Mouse (Mus musculus): ENCODE data around the gene Rhd. TPM values are rescaled to one million over a fixed set of nuclear protein-coding genes. Genes with fewer than 3 reads are reported as not detected.
A peak's percentile ranks its signal among the peaks of the same experiment; 100 is the strongest.

Gene Rhd
- polyA plus RNA-seq, 1 experiment from 2014 or later: 12.5 TPM

DNA sequence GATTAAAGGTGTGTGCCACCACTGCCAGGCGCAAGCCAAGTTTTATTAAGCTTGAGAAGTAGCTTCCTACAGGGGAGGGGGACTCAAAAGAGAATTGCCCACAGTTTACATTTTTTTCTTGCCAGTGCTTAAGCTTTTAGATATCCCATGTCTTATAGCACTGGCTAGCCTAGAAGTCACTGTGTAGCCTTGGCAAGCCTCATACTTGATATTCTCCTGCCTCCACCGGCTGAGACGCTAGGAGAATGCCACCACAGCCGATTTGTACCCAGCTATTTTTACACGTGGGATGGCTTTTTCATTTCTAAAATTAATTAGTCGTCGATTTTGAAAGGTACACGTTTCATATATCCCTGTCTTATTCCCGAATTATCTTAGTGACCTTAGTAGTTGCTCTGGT is 65.9 kb downstream of the Rhd start:
- 27% methylated on average over 9 of the region's 9 CpGs for WGBS
- peaks cover 32% of the 10 kb centered on the region for H3K4me1 ChIP-seq (replicated peaks)
- H3K4me3 ChIP-seq: peak overlapping the region; percentile 87
- H3K27me3 ChIP-seq (ENCODE audit: insufficient read depth, poor library complexity, severe bottlenecking): no peaks in the 10 kb centered on the region
- H3K9me3 ChIP-seq: no peaks in the 10 kb centered on the region
- peaks cover 66% of the 10 kb centered on the region for H3K36me3 ChIP-seq
- peak overlapping the region; percentile 50; the same call in 1 of the 2 replicates for H3K27ac ChIP-seq
- no peak for DNase-seq (ENCODE audit: low spot score)

DNA sequence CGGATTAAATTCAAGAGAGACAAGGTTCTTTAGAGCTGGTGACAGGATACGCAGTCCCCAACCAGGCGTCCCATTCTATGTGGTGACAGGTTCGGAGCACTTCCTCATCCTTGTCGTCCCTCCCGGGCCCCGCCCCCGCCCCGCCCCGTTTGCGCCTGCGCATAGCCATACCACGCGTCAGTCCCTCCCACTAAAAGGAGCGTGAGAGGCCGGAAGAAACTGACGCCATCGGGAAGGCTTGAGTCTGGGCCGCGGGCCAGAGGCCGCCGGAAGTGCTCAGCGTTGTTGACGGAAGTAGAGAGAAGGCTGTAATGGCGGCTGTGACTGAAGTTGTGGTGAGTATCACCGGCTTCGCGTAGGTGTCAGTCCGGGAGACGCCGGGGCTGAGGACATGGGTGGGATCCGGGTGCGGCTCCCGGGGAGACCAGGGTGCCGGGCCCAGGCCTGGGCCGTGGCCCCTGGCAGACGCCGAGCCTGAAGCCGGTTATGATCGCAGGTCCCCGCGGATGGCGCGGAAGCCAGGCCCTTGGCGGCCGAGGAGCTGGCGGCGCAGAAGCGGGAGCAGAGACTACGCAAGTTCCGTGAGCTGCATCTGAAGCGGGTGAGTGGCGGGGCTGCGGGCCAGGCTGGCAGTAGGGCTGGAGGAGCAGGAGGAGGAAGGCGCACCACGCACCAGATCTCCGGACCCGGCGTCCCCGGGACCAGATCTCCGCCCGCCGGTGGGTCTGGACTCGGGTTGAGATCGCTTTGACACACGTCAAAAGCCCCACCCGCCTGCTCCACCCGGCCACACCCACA is 66.5 kb downstream of the Rhd start, which contains the start of gene Syf2:
TSS of gene Syf2 (plus strand) at position 215 of the 798 bp plus-strand sequence.
- DNase-seq (ENCODE audit: low spot score): peak; percentile 97
- WGBS: under 1% methylated on average over 68 of the region's 68 CpGs
- H3K27ac ChIP-seq: peak within 1 kb of the TSS; percentile 85
- peaks cover 25% of the 10 kb centered on the region for H3K4me1 ChIP-seq (replicated peaks)
- peak within 1 kb of the TSS; percentile 87 for H3K4me3 ChIP-seq
- H3K27me3 ChIP-seq (ENCODE audit: insufficient read depth, poor library complexity, severe bottlenecking): no peaks in the 10 kb centered on the region
- peaks cover 66% of the 10 kb centered on the region for H3K36me3 ChIP-seq
- no peaks in the 10 kb centered on the region for H3K9me3 ChIP-seq

DNA sequence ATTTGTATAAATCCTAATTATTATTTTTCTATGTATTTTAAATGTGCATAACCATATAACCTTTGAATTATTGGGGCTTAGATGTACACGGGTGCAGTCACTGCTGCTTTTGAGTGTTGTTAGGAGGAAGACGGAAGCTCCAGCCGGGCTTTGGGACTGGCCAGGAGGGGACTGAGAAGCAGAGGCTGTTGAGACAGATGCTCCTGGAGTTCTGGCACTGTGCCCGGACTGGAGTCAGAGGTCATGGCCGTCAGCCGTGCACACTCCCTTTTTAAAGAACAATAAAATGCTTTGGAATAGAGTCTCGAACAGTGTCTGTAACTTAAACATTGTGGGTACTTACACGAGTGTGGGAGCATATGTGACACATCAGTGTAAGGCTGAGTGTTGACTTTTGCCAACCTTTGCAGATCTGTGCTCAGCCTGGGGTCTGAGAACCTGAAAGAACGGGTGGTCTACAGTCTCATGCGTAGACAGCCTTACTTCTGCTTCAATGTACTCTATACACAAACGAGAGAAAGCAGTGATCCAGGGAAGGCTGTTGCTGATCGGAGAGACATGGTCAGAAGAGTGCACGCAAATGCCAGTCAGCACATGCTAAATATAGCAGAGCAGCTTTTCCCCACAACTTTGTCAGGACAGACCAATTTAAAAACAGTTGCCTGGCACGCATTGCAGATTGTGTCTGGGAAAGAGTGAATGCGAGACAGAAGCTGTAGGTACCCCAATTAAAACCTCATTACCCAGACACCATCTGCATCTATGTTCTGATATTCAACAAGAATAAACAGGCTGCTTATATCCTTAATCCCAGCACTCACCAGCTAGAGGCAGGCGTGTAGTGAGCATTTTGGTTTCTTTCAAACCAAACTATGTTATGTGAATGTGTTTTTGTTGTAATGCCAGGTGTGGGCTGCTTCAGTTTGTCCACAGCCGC is 73.2 kb downstream of the Rhd start:
- peaks cover 10% of the 10 kb centered on the region for H3K27me3 ChIP-seq (ENCODE audit: insufficient read depth, poor library complexity, severe bottlenecking)
- 82% methylated on average over 17 of the region's 17 CpGs for WGBS
- no peaks in the 10 kb centered on the region for H3K9me3 ChIP-seq
- no peak overlapping the region for H3K4me3 ChIP-seq
- no peak overlapping the region for H3K27ac ChIP-seq
- peaks cover 6% of the 10 kb centered on the region; the same call in 1 of the 2 replicates for H3K4me1 ChIP-seq (replicated peaks)
- H3K36me3 ChIP-seq: peaks cover 52% of the 10 kb centered on the region
- no peak for DNase-seq (ENCODE audit: low spot score)

DNA sequence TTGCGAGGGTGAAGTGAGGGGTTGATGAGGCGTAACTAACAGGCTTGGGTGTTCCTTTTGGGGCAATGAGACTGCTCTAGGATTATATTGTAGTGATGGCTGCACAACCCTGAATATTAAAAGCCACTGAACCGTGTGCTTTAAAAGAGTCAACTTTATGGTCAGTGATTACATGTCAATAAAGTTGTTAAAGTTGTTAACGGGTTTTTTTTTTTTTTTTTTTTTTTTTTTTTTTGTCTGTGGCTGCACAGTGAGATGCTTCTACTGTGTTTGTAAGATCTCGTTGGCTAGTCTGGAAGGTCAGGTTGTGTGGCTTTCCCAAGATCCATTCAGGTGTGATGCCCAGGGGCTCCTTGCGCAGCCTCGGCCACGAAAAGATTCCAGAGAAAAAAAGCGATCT is 75.6 kb downstream of the Rhd start:
- H3K36me3 ChIP-seq: peaks cover 28% of the 10 kb centered on the region
- H3K4me3 ChIP-seq: no peak overlapping the region
- no peaks in the 10 kb centered on the region for H3K9me3 ChIP-seq
- peaks cover 31% of the 10 kb centered on the region for H3K27me3 ChIP-seq (ENCODE audit: insufficient read depth, poor library complexity, severe bottlenecking)
- no peak overlapping the region for H3K27ac ChIP-seq
- WGBS: 67% methylated on average over 9 of the region's 9 CpGs
- H3K4me1 ChIP-seq (replicated peaks): peaks cover 14% of the 10 kb centered on the region
- no peak for DNase-seq (ENCODE audit: low spot score)

DNA sequence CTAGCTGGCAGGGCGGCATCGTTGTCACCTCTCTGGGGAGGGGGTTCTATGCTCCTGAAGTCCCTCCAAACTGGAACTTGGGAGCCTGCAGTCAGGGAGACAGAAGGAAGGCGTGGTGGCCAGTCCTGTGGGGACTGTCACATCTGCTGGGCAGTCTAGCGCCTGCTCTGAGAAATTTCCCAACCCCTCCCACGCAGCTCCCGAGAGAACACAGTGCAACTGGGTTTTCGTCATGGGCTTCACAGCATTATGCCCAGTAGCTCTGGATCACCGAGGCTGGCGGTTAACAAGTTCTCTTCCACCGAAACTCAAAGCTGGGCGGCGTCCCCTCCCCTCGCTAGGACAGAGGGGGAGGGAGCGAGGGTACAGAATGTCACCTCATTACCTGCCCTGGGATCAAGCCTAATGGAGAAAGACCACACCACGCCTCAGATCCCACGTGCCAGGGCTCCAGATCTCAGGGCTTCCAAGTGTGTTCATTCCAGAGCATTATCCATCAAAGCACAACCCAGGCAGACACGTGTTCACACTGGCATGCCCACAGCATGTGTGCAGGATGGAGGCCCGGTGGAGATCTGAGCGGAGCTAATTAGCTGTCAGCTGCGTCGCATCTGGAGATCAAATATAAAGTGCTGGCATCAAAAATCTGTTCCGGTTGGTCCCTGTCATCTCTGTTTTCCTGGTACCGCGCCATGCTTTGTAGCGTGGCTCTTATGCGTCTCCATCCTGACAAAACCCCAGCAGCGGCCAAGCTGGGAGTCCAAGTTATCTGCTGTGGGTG is 79.6 kb downstream of the Rhd start:
- Histone ChIP-seq H3K4me1 (replicated peaks) (peaks cover 19% of the 10 kb centered on the region), H3K27me3 (ENCODE audit: insufficient read depth, poor library complexity, severe bottlenecking) (peaks cover 38% of the 10 kb centered on the region), H3K9me3 (no peaks in the 10 kb centered on the region), H3K36me3 (no peaks in the 10 kb centered on the region), H3K4me3 (no peak overlapping the region), H3K27ac (no peak overlapping the region)
- WGBS: 52% methylated on average over 27 of the region's 27 CpGs
- no peak for DNase-seq (ENCODE audit: low spot score)

Other genes with a start within 250 kb of the Rhd start
- gene Man1c1, start 160.2 kb upstream of the Rhd start, polyA plus RNA-seq (2016; fragmentation: Nextera tagmentation; extraction: Ambion mirVana): 3.7 and 4.1 TPM in 2 replicates
- gene Ldlrap1, start 96.5 kb upstream of the Rhd start, polyA plus RNA-seq (2016; fragmentation: Nextera tagmentation; extraction: Ambion mirVana): 9.7 and 11.4 TPM in 2 replicates
- 39.2 and 48.2 TPM in 2 replicates for gene Maco1, start 11.2 kb upstream of the Rhd start, polyA plus RNA-seq (2016; fragmentation: Nextera tagmentation; extraction: Ambion mirVana)
- 132 and 149 TPM in 2 replicates for gene Tmem50a, start 50.5 kb downstream of the Rhd start, polyA plus RNA-seq (2016; fragmentation: Nextera tagmentation; extraction: Ambion mirVana)
- 335 and 382 TPM in 2 replicates for gene Rsrp1, start 59.1 kb downstream of the Rhd start, polyA plus RNA-seq (2016; fragmentation: Nextera tagmentation; extraction: Ambion mirVana)
- gene Syf2, start 66.4 kb downstream of the Rhd start, polyA plus RNA-seq (2016; fragmentation: Nextera tagmentation; extraction: Ambion mirVana): 67.6 and 75.2 TPM in 2 replicates